Mouse (Mus musculus) MEL (cell line): ENCODE measurements around the gene Nr3c2. TPM values are rescaled to one million over a fixed set of nuclear protein-coding genes. Genes with fewer than 3 reads are reported as not detected.

Experiments
- DNase-seq: peaks from one replicate; pipeline ENCODE4 v3.0.0; 2011; ENCODE audit warnings: low read depth, low spot score
- H3K27ac ChIP-seq: 2 replicates; pipeline ENCODE4 v1.5.1; 2012; ENCODE audit warnings: low read depth, mild to moderate bottlenecking, control low read depth, low read length, moderate library complexity; ENCODE audit not compliant: control insufficient read depth
- H3K27me3 ChIP-seq, 2 experiments: fragments of 150-350 bp in 1 of 2; sonication (generic) in 1 of 2; 2 replicates each; pipeline ENCODE4 v1.6.1; 2012; ENCODE audit warnings: low read length in 2 of 2, mild to moderate bottlenecking in 2 of 2, improper control_type of control experiment in 1 of 2, moderate library complexity in 1 of 2; ENCODE audit not compliant: insufficient read depth in 2 of 2, control insufficient read depth in 1 of 2
- H3K36me3 ChIP-seq, 2 experiments: 2 replicates each; pipeline ENCODE4 v1.6.1; 2012 to 2014; ENCODE audit warnings: low read length in 2 of 2, improper control_type of control experiment in 1 of 2, inconsistent platforms in 1 of 2, mild to moderate bottlenecking in 1 of 2; ENCODE audit not compliant: insufficient read depth in 2 of 2, control insufficient read depth in 1 of 2
- H3K4me1 ChIP-seq, 2 experiments: fragments of 150-350 bp in 1 of 2; sonication (generic) in 1 of 2; 2 replicates each; pipeline ENCODE4 v1.6.1; 2012; ENCODE audit warnings: low read length in 2 of 2, improper control_type of control experiment in 1 of 2, mild to moderate bottlenecking in 1 of 2; ENCODE audit not compliant: insufficient read depth in 2 of 2, control insufficient read depth in 1 of 2
- H3K4me3 ChIP-seq, 2 experiments: fragments of 150-350 bp in 1 of 2; sonication (generic) in 1 of 2; 2 replicates each; pipeline ENCODE4 v1.5.1; 2012; ENCODE audit warnings: low read depth in 2 of 2, low read length in 2 of 2, mild to moderate bottlenecking in 2 of 2, moderate library complexity in 2 of 2, control low read depth in 1 of 2, improper control_type of control experiment in 1 of 2; ENCODE audit not compliant: control insufficient read depth in 1 of 2, insufficient read depth in 1 of 2
- H3K79me2 ChIP-seq: 2 replicates; pipeline ENCODE4 v1.6.1; 2012; ENCODE audit warnings: mild to moderate bottlenecking, low read length, moderate library complexity; ENCODE audit not compliant: control insufficient read depth, poor library complexity, insufficient read depth
- H3K9ac ChIP-seq: 2 replicates; pipeline ENCODE4 v1.6.1; 2012; ENCODE audit warnings: low read depth, mild to moderate bottlenecking, control low read depth, low read length, moderate library complexity; ENCODE audit not compliant: control insufficient read depth, poor library complexity, severe bottlenecking
- H3K9me3 ChIP-seq: fragments of 150-350 bp; sonication (generic); replicated peaks from 2 replicates; pipeline ENCODE4 v1.6.1; 2012; ENCODE audit warnings: mild to moderate bottlenecking, low read length, improper control_type of control experiment, moderate library complexity; ENCODE audit not compliant: insufficient read depth
- CHD2 ChIP-seq: IDR thresholded peaks from 2 replicates; pipeline ENCODE4 v1.6.1; 2011; ENCODE audit warnings: low read length, improper control_type of control experiment
- CTCF ChIP-seq, 3 experiments: IDR thresholded peaks in 2 of 3; conservative IDR thresholded peaks in 1 of 3; 2 replicates each; pipeline ENCODE4 v1.5.1; 2011 to 2012; ENCODE audit warnings: low read length in 3 of 3, low read depth in 2 of 3, mild to moderate bottlenecking in 2 of 3, improper control_type of control experiment in 1 of 3, inconsistent platforms in 1 of 3, mixed read lengths in 1 of 3, moderate library complexity in 1 of 3; ENCODE audit not compliant: control insufficient read depth in 1 of 3, insufficient read depth in 1 of 3, poor library complexity in 1 of 3, severe bottlenecking in 1 of 3
- E2F4 ChIP-seq: IDR thresholded peaks from 2 replicates; pipeline ENCODE4 v1.6.1; 2011; ENCODE audit warnings: low read depth, low read length, improper control_type of control experiment, borderline replicate concordance
- ELF1 ChIP-seq: IDR thresholded peaks from 2 replicates; pipeline ENCODE4 v1.6.1; 2014; ENCODE audit warnings: low read depth, mild to moderate bottlenecking, inconsistent platforms, low read length, improper control_type of control experiment, moderate library complexity
- ETS1 ChIP-seq: IDR thresholded peaks from 2 replicates; pipeline ENCODE4 v1.6.1; 2012; ENCODE audit warnings: low read depth, mild to moderate bottlenecking, inconsistent platforms, low read length, improper control_type of control experiment, moderate library complexity
- GABPA ChIP-seq: IDR thresholded peaks from 2 replicates; pipeline ENCODE4 v1.6.1; 2012; ENCODE audit warnings: low read depth, mild to moderate bottlenecking, inconsistent platforms, low read length, improper control_type of control experiment, moderate library complexity
- JUND ChIP-seq: IDR thresholded peaks from 2 replicates; pipeline ENCODE4 v1.6.1; 2011; ENCODE audit warnings: low read depth, mild to moderate bottlenecking, improper control_type of control experiment, low read length
- MAFK ChIP-seq: IDR thresholded peaks from 2 replicates; pipeline ENCODE4 v1.6.1; 2011; ENCODE audit warnings: low read depth, mild to moderate bottlenecking, low read length, improper control_type of control experiment, borderline replicate concordance
- MAX ChIP-seq: IDR thresholded peaks from 2 replicates; pipeline ENCODE4 v1.6.1; 2011; ENCODE audit warnings: low read length, improper control_type of control experiment
- MEF2A ChIP-seq: IDR thresholded peaks from 2 replicates; pipeline ENCODE4 v1.6.1; 2014; ENCODE audit warnings: low read depth, mild to moderate bottlenecking, inconsistent platforms, low read length, improper control_type of control experiment; ENCODE audit not compliant: poor library complexity, insufficient replicate concordance, severe bottlenecking; ENCODE audit errors: extremely low read depth
- MYB ChIP-seq: IDR thresholded peaks from 2 replicates; pipeline ENCODE4 v1.6.1; 2011; ENCODE audit warnings: mild to moderate bottlenecking, low read depth, low read length, improper control_type of control experiment
- NELFE ChIP-seq: IDR thresholded peaks from 2 replicates; pipeline ENCODE4 v1.6.1; 2011; ENCODE audit warnings: low read depth, low read length, improper control_type of control experiment
- POLR2A ChIP-seq, 2 experiments: IDR thresholded peaks; 2 replicates each; pipeline ENCODE4 v1.6.1; 2011 to 2012; ENCODE audit warnings: low read length in 2 of 2, mild to moderate bottlenecking in 2 of 2, control low read depth in 1 of 2, improper control_type of control experiment in 1 of 2, low read depth in 1 of 2, moderate library complexity in 1 of 2; ENCODE audit not compliant: control insufficient read depth in 1 of 2, insufficient read depth in 1 of 2, poor library complexity in 1 of 2
- POLR2AphosphoS2 ChIP-seq: IDR thresholded peaks from 2 replicates; pipeline ENCODE4 v1.6.1; 2011; ENCODE audit warnings: low read length, improper control_type of control experiment
- RAD21 ChIP-seq: IDR thresholded peaks from 2 replicates; pipeline ENCODE4 v1.6.1; 2011; ENCODE audit warnings: mild to moderate bottlenecking, low read depth, low read length, improper control_type of control experiment
- SIN3A ChIP-seq: IDR thresholded peaks from 2 replicates; pipeline ENCODE4 v1.6.1; 2012; ENCODE audit warnings: low read length, improper control_type of control experiment, inconsistent platforms
- TBP ChIP-seq: IDR thresholded peaks from 2 replicates; pipeline ENCODE4 v1.8.0; 2011; ENCODE audit warnings: low read depth, low read length, improper control_type of control experiment
- UBTF ChIP-seq: IDR thresholded peaks from 2 replicates; pipeline ENCODE4 v1.6.1; 2012; ENCODE audit warnings: low read depth, mild to moderate bottlenecking, inconsistent platforms, low read length, improper control_type of control experiment, moderate library complexity, borderline replicate concordance; ENCODE audit not compliant: insufficient read depth
- USF1 ChIP-seq: IDR thresholded peaks from 2 replicates; pipeline ENCODE4 v1.6.1; 2014; ENCODE audit warnings: low read depth, mild to moderate bottlenecking, inconsistent platforms, low read length, improper control_type of control experiment, moderate library complexity
- ZC3H11A ChIP-seq: IDR thresholded peaks from 2 replicates; pipeline ENCODE4 v1.6.1; 2012; ENCODE audit warnings: low read depth, mild to moderate bottlenecking, inconsistent platforms, low read length, improper control_type of control experiment
- ZKSCAN1 ChIP-seq: IDR thresholded peaks from 2 replicates; pipeline ENCODE4 v1.6.1; 2012; ENCODE audit warnings: low read depth, mild to moderate bottlenecking, inconsistent platforms, low read length, improper control_type of control experiment, moderate library complexity
- ZNF384 ChIP-seq: IDR thresholded peaks from 2 replicates; pipeline ENCODE4 v1.6.1; 2012; ENCODE audit warnings: low read depth, mild to moderate bottlenecking, inconsistent platforms, low read length, improper control_type of control experiment
- polyA plus RNA-seq, 2 experiments: library from polyadenylated mRNA; stranded (reverse) in 1 of 2; unstranded in 1 of 2; fragments of >175 nt in 1 of 2; fragments of >200 nt in 1 of 2; gene quantifications; 2 replicates each; pipeline versions ENCODE4 v1.2.1 to v1.2.4; 2012; ENCODE audit warnings: low replicate concordance in 2 of 2, low read depth in 1 of 2; ENCODE audit not compliant: insufficient read length in 2 of 2, insufficient read depth in 1 of 2, missing spikeins in 1 of 2
- total RNA-seq: library from RNA; depleted of rRNA; stranded (reverse); fragments of 300-350 nt; gene quantifications from 2 replicates; pipeline ENCODE4 v1.2.3, GENCODE M21; 2012

Nr3c2 gene
- total and polyA plus RNA-seq, 3 experiments = 1.0 to 1.5 TPM; not detected in 1

DNA sequence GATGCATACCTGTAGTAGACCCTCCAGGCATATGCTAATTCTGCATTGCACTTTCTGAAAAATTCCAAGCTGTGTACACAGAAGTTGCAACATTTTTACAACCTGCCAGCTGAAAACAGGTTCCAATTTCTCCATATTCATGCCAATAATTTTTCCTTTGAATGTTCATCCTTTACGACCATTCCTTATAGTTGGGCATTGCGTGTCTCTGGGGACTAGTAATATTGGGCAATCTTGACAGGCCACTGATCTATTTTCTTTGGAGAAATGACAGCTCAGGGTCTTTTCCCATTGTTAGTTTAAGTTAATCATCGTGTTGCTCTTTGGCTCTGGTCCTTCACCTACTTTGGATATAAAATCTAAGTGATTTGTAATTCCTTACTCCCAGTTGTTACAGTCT is 291.2 kb downstream of the Nr3c2 start:
- no peak for TF ChIP-seq SIN3A
- TF ChIP-seq JUND = no peak
- no peak for TF ChIP-seq CHD2
- TF ChIP-seq MEF2A = no peak
- TF ChIP-seq POLR2A (IDR thresholded peaks at IDR 0.05; ENCODE audit: control insufficient read depth in 1 of 2, insufficient read depth in 1 of 2, low read depth in 1 of 2, low read length in 2 of 2, poor library complexity in 1 of 2) = no peak
- no peak for TF ChIP-seq ZC3H11A
- TF ChIP-seq GABPA = no peak
- TF ChIP-seq MAX = no peak
- TF ChIP-seq ETS1 = no peak
- no peak for TF ChIP-seq MAFK
- no peak for DNase-seq
- Histone ChIP-seq H3K4me3 (no peak overlapping the region), H3K27ac (no peak overlapping the region), H3K9me3 (no peaks in the 10 kb centered on the region), H3K9ac (no peak overlapping the region), H3K36me3 (no peaks in the 10 kb centered on the region), H3K79me2 (no peaks in the 10 kb centered on the region), H3K4me1 (no peaks in the 10 kb centered on the region), H3K27me3 (no peaks in the 10 kb centered on the region)

GRCm38 (mm10) chr8:77209297-77209696 is 310.1 kb downstream of the Nr3c2 start:
- Histone ChIP-seq H3K27me3 (no peaks in the 10 kb centered on the region), H3K9me3 (no peaks in the 10 kb centered on the region), H3K79me2 (no peaks in the 10 kb centered on the region), H3K27ac (no peak overlapping the region), H3K36me3 (no peaks in the 10 kb centered on the region), H3K9ac (no peak overlapping the region), H3K4me1 (no peaks in the 10 kb centered on the region), H3K4me3 (no peak overlapping the region)
- DNase-seq = no peak
- TF ChIP-seq USF1 = no peak
- no peak for TF ChIP-seq MEF2A
- TF ChIP-seq ZKSCAN1 = no peak
- no peak for TF ChIP-seq CTCF (IDR thresholded peaks at IDR 0.05 in 2 of 3, conservative IDR thresholded peaks at IDR 0.05 in 1 of 3; ENCODE audit: control insufficient read depth in 1 of 3, insufficient read depth in 1 of 3, low read depth in 2 of 3, low read length in 3 of 3, poor library complexity in 1 of 3, severe bottlenecking in 1 of 3)
- TF ChIP-seq ELF1 = no peak
- TF ChIP-seq MAX = no peak
- no peak for TF ChIP-seq UBTF
- no peak for TF ChIP-seq ZNF384
- TF ChIP-seq ZC3H11A = no peak
- TF ChIP-seq JUND = no peak
- TF ChIP-seq TBP = no peak
- TF ChIP-seq RAD21 = no peak
- no peak for TF ChIP-seq POLR2AphosphoS2
- TF ChIP-seq GABPA = no peak
- no peak for TF ChIP-seq E2F4
- TF ChIP-seq NELFE = no peak
- no peak for TF ChIP-seq MYB
- TF ChIP-seq ETS1 = no peak
